Mouse (Mus musculus): ENCODE results near the gene Gm11034. TPM values are rescaled to one million over a fixed set of nuclear protein-coding genes. Genes with fewer than 3 reads are reported as not detected.

Gm11034 gene
- polyA plus RNA-seq (2012; rRNA removed) = not detected in 2 replicates

- Histone ChIP-seq H3K36me3 (ENCODE audit: control insufficient read depth, insufficient read depth, low read length) (no peaks in the 10 kb centered on the region), H3K27ac (ENCODE audit: control insufficient read depth, insufficient read depth, low read length) (no peak within 1 kb of the TSS), H3K4me1 (replicated peaks; ENCODE audit: control insufficient read depth, insufficient read depth, low read length) (peaks cover 10% of the 10 kb centered on the region), H3K27me3 (ENCODE audit: control insufficient read depth, insufficient read depth, low read length) (no peaks in the 10 kb centered on the region), H3K4me3 (ENCODE audit: control insufficient read depth, insufficient read depth, low read length) (no peak within 1 kb of the TSS)
- no peak for TF ChIP-seq CTCF (IDR thresholded peaks at IDR 0.05; ENCODE audit: borderline replicate concordance, control insufficient read depth, extremely low read depth, insufficient read depth, low read length, poor library complexity)
- TF ChIP-seq POLR2A (IDR thresholded peaks at IDR 0.05; ENCODE audit: control insufficient read depth, extremely low read depth, insufficient read depth, low read length, poor library complexity) = no peak
- DNase-seq = no peak
- WGBS = 84% methylated on average over 4 of the region's 4 CpGs
Measured at GRCm38 (mm10) chr8:72213536-72213935, at the start of gene Gm11034. TSS of gene Gm11034 (minus strand) at chr8:72213636.

GRCm38 (mm10) chr8:72262756-72263155 lies 49.3 kb upstream of the Gm11034 start:
- no peak for DNase-seq
- Histone ChIP-seq H3K27me3 (ENCODE audit: control insufficient read depth, insufficient read depth, low read length) (no peaks in the 10 kb centered on the region), H3K36me3 (ENCODE audit: control insufficient read depth, insufficient read depth, low read length) (no peaks in the 10 kb centered on the region), H3K27ac (ENCODE audit: control insufficient read depth, insufficient read depth, low read length) (no peak overlapping the region), H3K4me1 (replicated peaks; ENCODE audit: control insufficient read depth, insufficient read depth, low read length) (peaks cover 8% of the 10 kb centered on the region), H3K4me3 (ENCODE audit: control insufficient read depth, insufficient read depth, low read length) (no peak overlapping the region)
- WGBS = 98% methylated on average over 2 of the region's 2 CpGs
- TF ChIP-seq CTCF (IDR thresholded peaks at IDR 0.05; ENCODE audit: borderline replicate concordance, control insufficient read depth, extremely low read depth, insufficient read depth, low read length, poor library complexity) = no peak
- no peak for TF ChIP-seq POLR2A (IDR thresholded peaks at IDR 0.05; ENCODE audit: control insufficient read depth, extremely low read depth, insufficient read depth, low read length, poor library complexity)

GRCm38 (mm10) chr8:72261872-72262271 lies 48.4 kb upstream of the Gm11034 start:
- Histone ChIP-seq H3K4me1 (replicated peaks; ENCODE audit: control insufficient read depth, insufficient read depth, low read length) (peaks cover 8% of the 10 kb centered on the region), H3K36me3 (ENCODE audit: control insufficient read depth, insufficient read depth, low read length) (no peaks in the 10 kb centered on the region), H3K4me3 (ENCODE audit: control insufficient read depth, insufficient read depth, low read length) (no peak overlapping the region), H3K27me3 (ENCODE audit: control insufficient read depth, insufficient read depth, low read length) (no peaks in the 10 kb centered on the region), H3K27ac (ENCODE audit: control insufficient read depth, insufficient read depth, low read length) (no peak overlapping the region)
- TF ChIP-seq POLR2A (IDR thresholded peaks at IDR 0.05; ENCODE audit: control insufficient read depth, extremely low read depth, insufficient read depth, low read length, poor library complexity) = no peak
- no peak for TF ChIP-seq CTCF (IDR thresholded peaks at IDR 0.05; ENCODE audit: borderline replicate concordance, control insufficient read depth, extremely low read depth, insufficient read depth, low read length, poor library complexity)
- WGBS = 91% methylated on average over 5 of the region's 5 CpGs
- DNase-seq = no peak

- peaks cover 8% of the 10 kb centered on the region for H3K4me1 ChIP-seq (replicated peaks; ENCODE audit: control insufficient read depth, insufficient read depth, low read length)
- TF ChIP-seq CTCF (IDR thresholded peaks at IDR 0.05; ENCODE audit: borderline replicate concordance, control insufficient read depth, extremely low read depth, insufficient read depth, low read length, poor library complexity) = no peak
- no peak for TF ChIP-seq POLR2A (IDR thresholded peaks at IDR 0.05; ENCODE audit: control insufficient read depth, extremely low read depth, insufficient read depth, low read length, poor library complexity)
- no peaks in the 10 kb centered on the region for H3K36me3 ChIP-seq (ENCODE audit: control insufficient read depth, insufficient read depth, low read length)
- H3K4me3 ChIP-seq (ENCODE audit: control insufficient read depth, insufficient read depth, low read length) = no peak overlapping the region
- no peak overlapping the region for H3K27ac ChIP-seq (ENCODE audit: control insufficient read depth, insufficient read depth, low read length)
- no peak for DNase-seq
- no peaks in the 10 kb centered on the region for H3K27me3 ChIP-seq (ENCODE audit: control insufficient read depth, insufficient read depth, low read length)
Measured at GRCm38 (mm10) chr8:72261431-72261830, 48.0 kb upstream of the Gm11034 start.

GRCm38 (mm10) chr8:72261019-72261418 lies 47.6 kb upstream of the Gm11034 start:
- H3K4me3 ChIP-seq (ENCODE audit: control insufficient read depth, insufficient read depth, low read length) = no peak overlapping the region
- whole genome bisulfite sequencing = 58% methylated on average over 2 of the region's 2 CpGs
- H3K27me3 ChIP-seq (ENCODE audit: control insufficient read depth, insufficient read depth, low read length) = no peaks in the 10 kb centered on the region
- TF ChIP-seq POLR2A (IDR thresholded peaks at IDR 0.05; ENCODE audit: control insufficient read depth, extremely low read depth, insufficient read depth, low read length, poor library complexity) (no peak), CTCF (IDR thresholded peaks at IDR 0.05; ENCODE audit: borderline replicate concordance, control insufficient read depth, extremely low read depth, insufficient read depth, low read length, poor library complexity) (no peak)
- H3K4me1 ChIP-seq (replicated peaks; ENCODE audit: control insufficient read depth, insufficient read depth, low read length) = peaks cover 8% of the 10 kb centered on the region
- H3K36me3 ChIP-seq (ENCODE audit: control insufficient read depth, insufficient read depth, low read length) = no peaks in the 10 kb centered on the region
- peak; percentile 79 for DNase-seq
- peak overlapping the region; percentile 29; the same call in 1 of the 2 replicates for H3K27ac ChIP-seq (ENCODE audit: control insufficient read depth, insufficient read depth, low read length)

GRCm38 (mm10) chr8:72260585-72260984 lies 47.1 kb upstream of the Gm11034 start:
- H3K27ac ChIP-seq (ENCODE audit: control insufficient read depth, insufficient read depth, low read length) = peak overlapping the region; percentile 29; the same call in 1 of the 2 replicates
- DNase-seq = no peak
- 69% methylated on average over 4 of the region's 4 CpGs for WGBS
- H3K4me3 ChIP-seq (ENCODE audit: control insufficient read depth, insufficient read depth, low read length) = no peak overlapping the region
- peaks cover 2% of the 10 kb centered on the region for H3K36me3 ChIP-seq (ENCODE audit: control insufficient read depth, insufficient read depth, low read length)
- no peaks in the 10 kb centered on the region for H3K27me3 ChIP-seq (ENCODE audit: control insufficient read depth, insufficient read depth, low read length)
- H3K4me1 ChIP-seq (replicated peaks; ENCODE audit: control insufficient read depth, insufficient read depth, low read length) = peaks cover 4% of the 10 kb centered on the region
- TF ChIP-seq POLR2A (IDR thresholded peaks at IDR 0.05; ENCODE audit: control insufficient read depth, extremely low read depth, insufficient read depth, low read length, poor library complexity) (no peak), CTCF (IDR thresholded peaks at IDR 0.05; ENCODE audit: borderline replicate concordance, control insufficient read depth, extremely low read depth, insufficient read depth, low read length, poor library complexity) (no peak)

- H3K4me3 ChIP-seq (ENCODE audit: control insufficient read depth, insufficient read depth, low read length) = no peak overlapping the region
- H3K27ac ChIP-seq (ENCODE audit: control insufficient read depth, insufficient read depth, low read length) = no peak overlapping the region
- H3K36me3 ChIP-seq (ENCODE audit: control insufficient read depth, insufficient read depth, low read length) = peaks cover 7% of the 10 kb centered on the region
- no peak for DNase-seq
- H3K27me3 ChIP-seq (ENCODE audit: control insufficient read depth, insufficient read depth, low read length) = no peaks in the 10 kb centered on the region
- H3K4me1 ChIP-seq (replicated peaks; ENCODE audit: control insufficient read depth, insufficient read depth, low read length) = 0 out of 2 replicates have a peak, but pooled peaks cover 4% of the 10 kb centered on the region
- TF ChIP-seq CTCF (IDR thresholded peaks at IDR 0.05; ENCODE audit: borderline replicate concordance, control insufficient read depth, extremely low read depth, insufficient read depth, low read length, poor library complexity) (no peak), POLR2A (IDR thresholded peaks at IDR 0.05; ENCODE audit: control insufficient read depth, extremely low read depth, insufficient read depth, low read length, poor library complexity) (no peak)
- WGBS = 83% methylated on average over 2 of the region's 2 CpGs
Measured at GRCm38 (mm10) chr8:72259862-72260261, 46.4 kb upstream of the Gm11034 start.
